Mouse (Mus musculus) left cerebral cortex, postnatal 10 days (tissue): ENCODE measurements at regions not wholly inside any gene's neighbourhood (a gene's known extent, or its start where the extent isn't known, plus 50 kb on each side); places are given as distances from the start of the nearest gene placed in this dataset.
"Not testable (repeated sequence)": the region's sequence is repeated elsewhere in the genome, so short reads cannot be mapped to it uniquely, and the experiment has no call there.

Experiments used
- DNase-seq, 2 experiments: peaks; one replicate each; pipeline ENCODE4 v3.0.0; 2021 to 2022; ENCODE audit warnings: low spot score in 2 of 2, mixed read lengths in 1 of 2; ENCODE audit errors: extremely low spot score in 1 of 2
- intact Hi-C: fragments of 180-260 bp; cut with DNase I; formaldehyde crosslinking; loops from one replicate; pipeline ENCODE4 v1.15.1; 2025

- intact Hi-C loops, DNase-seq: not testable (repeated sequence)
These were observed 96.7 kb downstream of the Zfp369 start for GRCm38 (mm10) chr13:65375273-65375672.

DNA sequence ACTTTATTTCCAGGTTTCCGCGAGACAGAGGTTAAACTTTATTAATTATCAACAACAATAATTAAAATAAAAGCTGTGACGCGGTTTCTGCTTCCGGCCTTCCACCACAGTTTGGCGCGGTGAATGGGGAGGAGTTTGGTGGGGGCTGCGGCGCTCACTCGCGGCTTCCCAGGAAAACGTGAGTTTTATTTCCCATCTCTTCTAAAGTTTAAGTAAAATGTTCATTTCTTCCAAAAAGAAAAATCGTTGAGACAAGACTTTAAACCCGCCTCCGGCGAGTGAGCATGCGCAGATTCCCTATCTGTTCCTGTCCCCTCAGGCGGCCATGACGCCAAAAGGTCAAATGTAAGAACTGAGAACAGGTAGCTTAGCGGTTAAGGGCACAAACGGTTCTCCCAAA lies 100.8 kb downstream of the Zfp369 start:
- DNase-seq, intact Hi-C loops: not testable (repeated sequence)

DNA sequence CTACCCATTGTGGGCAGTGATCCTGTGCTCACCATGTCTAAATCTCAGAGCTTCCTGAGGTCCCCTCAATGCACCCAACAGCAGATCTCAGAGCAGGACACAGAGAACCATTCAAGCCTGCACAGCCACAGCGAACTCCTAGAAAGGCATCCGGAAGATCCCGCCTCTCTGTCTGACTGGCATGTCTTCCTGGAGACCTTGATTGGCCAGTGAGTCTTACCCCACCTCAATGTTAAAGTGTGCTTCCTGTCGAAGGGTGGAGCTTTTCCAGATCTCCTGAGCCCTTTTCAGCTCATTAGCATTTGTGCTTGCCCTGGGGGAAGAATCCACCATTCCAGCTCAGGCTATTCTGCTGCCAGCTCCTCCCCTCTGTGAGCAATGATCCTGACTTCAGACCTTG lies 97.5 kb upstream of the Gm10139 start:
- intact Hi-C loops, DNase-seq: not testable (repeated sequence)

DNA sequence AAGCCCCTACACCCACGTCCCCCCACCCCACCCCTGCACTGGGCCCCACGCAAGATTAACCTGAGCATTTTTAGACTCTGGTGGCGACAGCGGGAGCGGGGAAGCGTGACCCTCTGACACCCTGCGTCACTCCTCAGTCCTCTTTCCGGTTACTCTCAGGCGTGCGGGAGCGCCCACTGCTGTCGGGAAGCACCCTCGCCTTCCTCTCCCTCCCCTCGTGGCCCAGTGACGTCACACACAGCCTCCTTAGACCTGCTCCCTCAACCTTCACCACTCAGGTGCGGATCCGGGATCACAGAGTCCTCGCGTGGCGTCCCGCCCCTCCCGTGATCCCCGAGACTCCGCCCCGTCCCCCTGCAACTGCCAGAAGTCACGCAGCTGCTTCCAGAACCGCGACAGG lies 92.3 kb upstream of the Gm10139 start:
- intact Hi-C loops: not testable (repeated sequence)
- peak in 1 of 2 experiments; percentile 13 for DNase-seq
